Comparison of ENCODE assay signal across 11 mouse cellular contexts in the genomic region with DNA sequence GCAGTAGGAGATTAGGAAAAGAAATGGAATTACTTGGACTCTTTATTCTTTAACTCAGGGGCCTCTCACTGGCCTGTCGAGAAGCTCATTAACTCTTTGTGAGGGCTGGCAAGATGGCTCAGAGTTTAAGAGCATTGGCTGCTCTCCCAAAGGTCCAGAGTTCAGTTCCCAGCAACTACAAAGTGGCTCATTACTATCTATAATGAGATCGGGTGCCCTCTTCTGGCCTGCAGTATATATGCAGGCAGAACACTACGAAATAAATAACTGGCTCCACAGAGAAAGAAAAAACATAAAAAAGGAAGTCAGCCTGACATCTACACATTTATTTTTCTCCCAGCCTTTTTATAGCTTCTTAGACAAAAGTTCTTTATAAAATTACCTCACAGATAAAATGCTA. TPM values are rescaled to one million over a fixed set of nuclear protein-coding genes. Genes with fewer than 3 reads are reported as not detected.
A peak's percentile ranks its signal among the peaks of the same experiment; 100 is the strongest.
DNase-seq lines count a peak whose midpoint lies in the region; ATAC-seq lines count a peak whose summit lies in the region.
"Had no signal": no experiment of that assay in that cellular context is flagged by ENCODE, and none has a peak within 500 bp of the region (broad histone marks: within the 10 kb centered on the region; RNA-seq: fewer than 3 reads in every experiment).

No protein-coding gene starts in this region.

- H3K27me3 ChIP-seq in liver, embryonic 11.5 days (replicated peaks; ENCODE audit: control insufficient read depth, insufficient read depth, low read length) = no peaks in the 10 kb centered on the region
- H3K27me3 ChIP-seq: heart, embryonic 12.5 days; stomach, embryonic 15.5 days had no signal

- WGBS in liver, embryonic 11.5 days = 28% methylated on average over 3 of the region's 3 CpGs

- H3K9ac ChIP-seq in liver, embryonic 11.5 days (ENCODE audit: low read depth, low read length) = no peak overlapping the region
- H3K9ac ChIP-seq: heart, embryonic 12.5 days; stomach, embryonic 15.5 days had no signal

- H3K9me3 ChIP-seq in liver, embryonic 11.5 days (ENCODE audit: control insufficient read depth, low read length) = no peaks in the 10 kb centered on the region
- H3K9me3 ChIP-seq: heart, embryonic 12.5 days; stomach, embryonic 15.5 days had no signal

- DNase-seq in liver (peak; percentile 51), MEL-GATA-1-ER (ENCODE audit: extremely low read depth, low read depth) (peak; percentile 51)
- no peak for DNase-seq in liver, embryonic 11.5 days (ENCODE audit: low spot score)
- DNase-seq in kidney, adult 8-10 months = peak; percentile 71 to 78
- DNase-seq in retina, postnatal 1 day = peak; percentile 53
- no peak for DNase-seq in frontal cortex, postnatal 10 days (ENCODE audit: low spot score in 2 of 2)
- no peak for DNase-seq in left cerebral cortex, postnatal 10 days (ENCODE audit: extremely low spot score in 1 of 2, low spot score in 2 of 2)

- H3K4me1 ChIP-seq in liver, embryonic 11.5 days (replicated peaks; ENCODE audit: control insufficient read depth, insufficient read depth, low read length) = peaks cover 24% of the 10 kb centered on the region

- no peaks in the 10 kb centered on the region for H3K36me3 ChIP-seq in liver, embryonic 11.5 days (ENCODE audit: control insufficient read depth, insufficient read depth, low read length)
- H3K36me3 ChIP-seq: stomach, embryonic 15.5 days had no signal

- no peak overlapping the region for H3K4me3 ChIP-seq in liver, embryonic 11.5 days (ENCODE audit: low read depth, low read length)
- H3K4me3 ChIP-seq: erythroblast, embryonic 14.5 days; heart, embryonic 12.5 days; myocyte; stomach, embryonic 15.5 days had no signal

- ATAC-seq in liver, embryonic 11.5 days (replicated peaks; ENCODE audit: low FRiP score) = no peak

- H3K27ac ChIP-seq in liver, embryonic 11.5 days (ENCODE audit: low read depth, low read length) = no peak overlapping the region
- H3K27ac ChIP-seq: stomach, embryonic 15.5 days had no signal

- intact Hi-C loops in left cerebral cortex, postnatal 10 days (cut with DNase I) = no loop called here

- no peak overlapping the region for H3K4me2 ChIP-seq in liver, embryonic 11.5 days
- H3K4me2 ChIP-seq: heart, embryonic 12.5 days; stomach, embryonic 15.5 days had no signal

RNA-seq across cellular contexts. Expression of gene Tecr, which starts 11.4 kb away (rescaled TPM):
- polyA plus RNA-seq in liver, embryonic 11.5 days (2014; fragmentation: Nextera tagmentation; extraction: Ambion mirVana) = 468 and 475 TPM in 2 replicates
- total RNA-seq in left cerebral cortex, postnatal 10 days (2021) = 100 to 1,000 TPM; 642 to 649 TPM

RNA-seq across cellular contexts. Expression of gene Dnajb1, which starts 11.6 kb away (rescaled TPM):
- polyA plus RNA-seq in liver, embryonic 11.5 days (2014; fragmentation: Nextera tagmentation; extraction: Ambion mirVana) = 75.9 and 77.1 TPM in 2 replicates
- total RNA-seq in left cerebral cortex, postnatal 10 days (2021) = 10 to 100 TPM; 35.9 to 36.3 TPM

RNA-seq across cellular contexts. Expression of gene Ndufb7, which starts 29.9 kb away (rescaled TPM):
- 321 and 354 TPM in 2 replicates for polyA plus RNA-seq in liver, embryonic 11.5 days (2014; fragmentation: Nextera tagmentation; extraction: Ambion mirVana)
- total RNA-seq in left cerebral cortex, postnatal 10 days (2021) = 100 to 1,000 TPM; 141 to 145 TPM

RNA-seq across cellular contexts. Expression of gene Gipc1, which starts 56.1 kb away (rescaled TPM):
- 113 and 114 TPM in 2 replicates for polyA plus RNA-seq in liver, embryonic 11.5 days (2014; fragmentation: Nextera tagmentation; extraction: Ambion mirVana)
- total RNA-seq in left cerebral cortex, postnatal 10 days (2021) = 10 to 100 TPM; 84.0 to 86.7 TPM

Comparison
In these comparisons a context has a peak if more than half of its experiments do, and no peak if none do; other contexts are left out.
1. DNase-seq: peak in liver (single experiment), MEL-GATA-1-ER (single experiment), kidney, adult 8-10 months (2 of 2) and retina, postnatal 1 day (single experiment); none in liver, embryonic 11.5 days (single experiment), frontal cortex, postnatal 10 days (0 of 2) and left cerebral cortex, postnatal 10 days (0 of 2).